Mouse (Mus musculus): ENCODE measurements around the gene Sept12. TPM values are rescaled to one million over a fixed set of nuclear protein-coding genes. Genes with fewer than 3 reads are reported as not detected.

The Sept12 gene
- polyA plus RNA-seq, 1 experiment from 2014 or later = not detected

DNA sequence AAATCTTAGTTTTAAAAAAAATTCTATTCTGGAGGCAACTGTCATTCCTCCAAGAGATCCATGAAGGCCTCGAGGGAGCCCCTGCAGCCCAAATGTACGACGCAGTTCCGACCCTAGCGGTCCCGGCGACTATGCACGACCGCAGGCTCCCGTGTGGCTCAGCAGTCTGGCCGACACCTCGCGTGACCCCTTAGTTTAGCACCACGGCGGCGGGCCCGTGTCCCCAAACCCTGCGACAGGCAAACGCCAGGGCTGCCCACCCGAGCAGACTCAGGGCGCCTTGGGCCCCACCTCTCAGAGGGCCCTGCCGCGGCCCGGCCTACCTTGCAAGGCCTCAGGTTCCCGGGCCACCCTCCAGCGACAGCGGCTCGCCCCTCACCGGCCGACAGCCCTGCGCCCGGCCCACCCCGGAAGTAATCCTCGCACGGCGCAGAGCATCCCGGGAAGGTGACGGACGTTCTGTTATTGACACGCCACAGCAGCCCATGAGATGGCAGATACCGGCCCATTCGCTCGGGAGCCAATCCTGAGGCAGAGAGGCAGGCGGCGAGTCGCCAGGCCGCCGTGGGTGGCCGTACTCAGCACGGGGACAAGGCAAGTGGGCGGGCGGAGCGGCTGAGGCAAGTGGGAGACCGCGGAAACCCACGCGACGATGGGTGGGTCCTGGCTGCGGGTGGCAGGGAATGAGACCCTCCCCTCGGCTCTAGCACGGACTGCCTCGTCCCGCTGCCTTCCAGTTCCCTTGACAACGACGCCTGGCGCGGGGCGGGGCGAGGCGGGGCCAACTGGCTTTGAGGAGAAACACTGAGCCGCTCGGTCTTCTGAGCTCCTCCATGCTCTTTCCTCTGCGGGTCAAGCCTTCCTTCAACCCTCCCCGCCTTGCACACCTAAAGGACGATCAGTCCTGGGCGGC is 33.6 kb downstream of the Sept12 start, which contains the start of gene Anks3:
TSS of gene Anks3 (minus strand) at position 409 of the 913 bp plus-strand sequence.
- Histone ChIP-seq H3K27me3 (ENCODE audit: control insufficient read depth, insufficient read depth, low read length) (no peaks in the 10 kb centered on the region), H3K9ac (ENCODE audit: low read length) (peak within 1 kb of the TSS; percentile 77), H3K27ac (replicated peaks in 1 of 2; ENCODE audit: control insufficient read depth in 1 of 2, insufficient read depth in 1 of 2, low read depth in 2 of 2, low read length in 2 of 2) (peak within 1 kb of the TSS; percentile 67 to 69), H3K4me1 (ENCODE audit: control insufficient read depth in 2 of 2, insufficient read depth in 2 of 2, low read length in 2 of 2) (peaks cover 4 to 16% of the 10 kb centered on the region in 2 experiments; a peak in 3 of 4 replicates), H3K36me3 (ENCODE audit: control insufficient read depth, insufficient read depth, low read length) (peaks cover 9% of the 10 kb centered on the region; the same call in 1 of the 2 replicates), H3K4me2 (ENCODE audit: low read length) (peak within 1 kb of the TSS; percentile 69), H3K4me3 (ENCODE audit: control insufficient read depth in 1 of 2, insufficient read depth in 1 of 2, low read depth in 1 of 2, low read length in 2 of 2) (peak within 1 kb of the TSS; percentile 62 to 91), H3K9me3 (ENCODE audit: control insufficient read depth, low read length) (no peaks in the 10 kb centered on the region)
- peak; percentile 95 for ATAC-seq (ENCODE audit: insufficient number of reproducible peaks, insufficient read depth, low FRiP score, low read depth)
- under 1% methylated on average over 75 of the region's 76 CpGs for WGBS

- no peak for ATAC-seq (ENCODE audit: insufficient number of reproducible peaks, insufficient read depth, low FRiP score, low read depth)
- Histone ChIP-seq H3K4me3 (ENCODE audit: control insufficient read depth in 1 of 2, insufficient read depth in 1 of 2, low read depth in 1 of 2, low read length in 2 of 2) (peak overlapping the region; percentile 62 to 91), H3K4me2 (ENCODE audit: low read length) (peak overlapping the region; percentile 69), H3K9ac (ENCODE audit: low read length) (peak overlapping the region; percentile 77), H3K27ac (replicated peaks in 1 of 2; ENCODE audit: control insufficient read depth in 1 of 2, insufficient read depth in 1 of 2, low read depth in 2 of 2, low read length in 2 of 2) (peak overlapping the region in 1 of 2 experiments; percentile 69; a peak in 2 of 4 replicates), H3K27me3 (ENCODE audit: control insufficient read depth, insufficient read depth, low read length) (no peaks in the 10 kb centered on the region), H3K9me3 (ENCODE audit: control insufficient read depth, low read length) (no peaks in the 10 kb centered on the region), H3K4me1 (ENCODE audit: control insufficient read depth in 2 of 2, insufficient read depth in 2 of 2, low read length in 2 of 2) (peaks cover 4 to 16% of the 10 kb centered on the region in 2 experiments; a peak in 3 of 4 replicates), H3K36me3 (ENCODE audit: control insufficient read depth, insufficient read depth, low read length) (peaks cover 9% of the 10 kb centered on the region; the same call in 1 of the 2 replicates)
- 36% methylated on average over 9 of the region's 9 CpGs for WGBS
Observed at GRCm38 (mm10) chr16:4963346-4963745, 34.3 kb downstream of the Sept12 start.

GRCm38 (mm10) chr16:4960260-4960659 is 37.4 kb downstream of the Sept12 start:
- peaks cover 4 to 13% of the 10 kb centered on the region in 2 experiments; a peak in 3 of 4 replicates for H3K4me1 ChIP-seq (ENCODE audit: control insufficient read depth in 2 of 2, insufficient read depth in 2 of 2, low read length in 2 of 2)
- H3K36me3 ChIP-seq (ENCODE audit: control insufficient read depth, insufficient read depth, low read length) = peaks cover 36% of the 10 kb centered on the region
- 87% methylated on average over 8 of the region's 8 CpGs for whole genome bisulfite sequencing
- no peak overlapping the region for H3K4me2 ChIP-seq (ENCODE audit: low read length)
- H3K27me3 ChIP-seq (ENCODE audit: control insufficient read depth, insufficient read depth, low read length) = no peaks in the 10 kb centered on the region
- no peak overlapping the region for H3K9ac ChIP-seq (ENCODE audit: low read length)
- H3K27ac ChIP-seq (replicated peaks in 1 of 2; ENCODE audit: control insufficient read depth in 1 of 2, insufficient read depth in 1 of 2, low read depth in 2 of 2, low read length in 2 of 2) = no peak overlapping the region
- ATAC-seq (ENCODE audit: insufficient number of reproducible peaks, insufficient read depth, low FRiP score, low read depth) = no peak
- no peak overlapping the region for H3K4me3 ChIP-seq (ENCODE audit: control insufficient read depth in 1 of 2, insufficient read depth in 1 of 2, low read depth in 1 of 2, low read length in 2 of 2)
- no peaks in the 10 kb centered on the region for H3K9me3 ChIP-seq (ENCODE audit: control insufficient read depth, low read length)

DNA sequence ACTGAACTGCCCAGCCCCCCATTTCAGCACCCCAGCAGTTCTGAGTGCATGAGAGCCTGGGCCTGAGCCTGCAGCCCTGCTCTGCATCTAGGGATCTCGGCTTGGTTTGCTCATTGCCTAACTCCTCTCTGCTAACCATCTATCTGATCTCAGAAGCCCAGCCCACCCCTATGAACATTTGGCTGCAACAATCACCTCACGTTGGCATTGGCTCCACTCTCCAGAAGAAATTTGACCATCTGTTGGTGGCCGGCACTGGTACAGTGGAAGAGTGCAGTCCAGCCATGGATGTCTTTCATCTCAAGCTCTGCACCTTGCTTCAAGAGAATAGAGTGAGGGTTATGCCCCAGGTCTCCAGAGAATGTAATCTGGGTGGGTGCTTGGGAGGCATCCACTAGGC is 40.2 kb downstream of the Sept12 start:
- peaks cover 64% of the 10 kb centered on the region for H3K36me3 ChIP-seq (ENCODE audit: control insufficient read depth, insufficient read depth, low read length)
- WGBS = 89% methylated on average over 3 of the region's 3 CpGs

GRCm38 (mm10) chr16:4956609-4957008 is 41.0 kb downstream of the Sept12 start:
- Histone ChIP-seq H3K4me2 (ENCODE audit: low read length) (no peak overlapping the region), H3K9ac (ENCODE audit: low read length) (no peak overlapping the region), H3K9me3 (ENCODE audit: control insufficient read depth, low read length) (no peaks in the 10 kb centered on the region), H3K27ac (replicated peaks in 1 of 2; ENCODE audit: control insufficient read depth in 1 of 2, insufficient read depth in 1 of 2, low read depth in 2 of 2, low read length in 2 of 2) (no peak overlapping the region), H3K4me1 (ENCODE audit: control insufficient read depth in 2 of 2, insufficient read depth in 2 of 2, low read length in 2 of 2) (no peaks in the 10 kb centered on the region), H3K4me3 (ENCODE audit: control insufficient read depth in 1 of 2, insufficient read depth in 1 of 2, low read depth in 1 of 2, low read length in 2 of 2) (no peak overlapping the region), H3K27me3 (ENCODE audit: control insufficient read depth, insufficient read depth, low read length) (no peaks in the 10 kb centered on the region), H3K36me3 (ENCODE audit: control insufficient read depth, insufficient read depth, low read length) (peaks cover 73% of the 10 kb centered on the region)
- ATAC-seq (ENCODE audit: insufficient number of reproducible peaks, insufficient read depth, low FRiP score, low read depth) = no peak
- WGBS = 94% methylated on average over 3 of the region's 3 CpGs

More for the DNA sequence above, 40.2 kb downstream of the Sept12 start:
- no peak overlapping the region for H3K4me3 ChIP-seq (ENCODE audit: control insufficient read depth in 1 of 2, insufficient read depth in 1 of 2, low read depth in 1 of 2, low read length in 2 of 2)
- H3K4me1 ChIP-seq (ENCODE audit: control insufficient read depth in 2 of 2, insufficient read depth in 2 of 2, low read length in 2 of 2) = no peaks in the 10 kb centered on the region
- no peaks in the 10 kb centered on the region for H3K9me3 ChIP-seq (ENCODE audit: control insufficient read depth, low read length)
- no peak overlapping the region for H3K27ac ChIP-seq (replicated peaks in 1 of 2; ENCODE audit: control insufficient read depth in 1 of 2, insufficient read depth in 1 of 2, low read depth in 2 of 2, low read length in 2 of 2)
- H3K4me2 ChIP-seq (ENCODE audit: low read length) = no peak overlapping the region
- no peak overlapping the region for H3K9ac ChIP-seq (ENCODE audit: low read length)
- ATAC-seq (ENCODE audit: insufficient number of reproducible peaks, insufficient read depth, low FRiP score, low read depth) = no peak
- H3K27me3 ChIP-seq (ENCODE audit: control insufficient read depth, insufficient read depth, low read length) = no peaks in the 10 kb centered on the region

DNA sequence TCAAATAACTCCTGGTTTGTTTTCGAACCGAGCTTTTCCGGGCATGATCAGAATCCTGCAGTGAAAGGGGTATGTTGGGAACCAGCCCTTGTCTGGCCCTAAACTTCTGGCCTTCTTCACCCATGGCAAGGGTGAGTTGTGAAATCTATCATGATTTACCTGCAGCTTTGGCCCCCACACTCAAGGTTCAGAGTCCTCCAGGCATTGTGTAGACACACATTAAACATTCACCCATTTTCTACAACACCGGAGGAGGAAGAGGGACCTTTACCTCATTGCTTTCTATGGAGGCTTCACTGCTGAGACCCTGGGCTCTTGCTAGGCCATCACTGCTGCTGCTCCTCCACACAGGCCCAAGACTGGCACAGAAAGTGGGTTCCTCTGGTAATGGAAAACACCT is 50.3 kb downstream of the Sept12 start:
- H3K4me2 ChIP-seq (ENCODE audit: low read length) = no peak overlapping the region
- H3K9ac ChIP-seq (ENCODE audit: low read length) = no peak overlapping the region
- no peak for ATAC-seq (ENCODE audit: insufficient number of reproducible peaks, insufficient read depth, low FRiP score, low read depth)
- no peak overlapping the region for H3K27ac ChIP-seq (replicated peaks in 1 of 2; ENCODE audit: control insufficient read depth in 1 of 2, insufficient read depth in 1 of 2, low read depth in 2 of 2, low read length in 2 of 2)
- H3K9me3 ChIP-seq (ENCODE audit: control insufficient read depth, low read length) = no peaks in the 10 kb centered on the region
- no peaks in the 10 kb centered on the region for H3K27me3 ChIP-seq (ENCODE audit: control insufficient read depth, insufficient read depth, low read length)
- H3K4me1 ChIP-seq (ENCODE audit: control insufficient read depth in 2 of 2, insufficient read depth in 2 of 2, low read length in 2 of 2) = no peaks in the 10 kb centered on the region
- H3K4me3 ChIP-seq (ENCODE audit: control insufficient read depth in 1 of 2, insufficient read depth in 1 of 2, low read depth in 1 of 2, low read length in 2 of 2) = no peak overlapping the region
- 92% methylated on average over 4 of the region's 4 CpGs for WGBS
- H3K36me3 ChIP-seq (ENCODE audit: control insufficient read depth, insufficient read depth, low read length) = peaks cover 91% of the 10 kb centered on the region

GRCm38 (mm10) chr16:4946155-4946554 is 51.5 kb downstream of the Sept12 start:
- no peaks in the 10 kb centered on the region for H3K9me3 ChIP-seq (ENCODE audit: control insufficient read depth, low read length)
- H3K27ac ChIP-seq (replicated peaks in 1 of 2; ENCODE audit: control insufficient read depth in 1 of 2, insufficient read depth in 1 of 2, low read depth in 2 of 2, low read length in 2 of 2) = no peak overlapping the region
- 91% methylated on average over 3 of the region's 3 CpGs for WGBS
- H3K9ac ChIP-seq (ENCODE audit: low read length) = no peak overlapping the region
- no peaks in the 10 kb centered on the region for H3K4me1 ChIP-seq (ENCODE audit: control insufficient read depth in 2 of 2, insufficient read depth in 2 of 2, low read length in 2 of 2)
- no peak overlapping the region for H3K4me2 ChIP-seq (ENCODE audit: low read length)
- H3K4me3 ChIP-seq (ENCODE audit: control insufficient read depth in 1 of 2, insufficient read depth in 1 of 2, low read depth in 1 of 2, low read length in 2 of 2) = no peak overlapping the region
- H3K36me3 ChIP-seq (ENCODE audit: control insufficient read depth, insufficient read depth, low read length) = peaks cover 91% of the 10 kb centered on the region
- no peaks in the 10 kb centered on the region for H3K27me3 ChIP-seq (ENCODE audit: control insufficient read depth, insufficient read depth, low read length)
- no peak for ATAC-seq (ENCODE audit: insufficient number of reproducible peaks, insufficient read depth, low FRiP score, low read depth)

All from heart, embryonic 14.5 days (tissue).